Mouse (Mus musculus) heart, postnatal 0 days (tissue): ENCODE data around the gene Ghr.

Experiments used
- CTCF ChIP-seq: IDR thresholded peaks from 2 replicates; pipeline ENCODE4 v1.5.1; 2016; ENCODE audit warnings: antibody characterized with exemption, control low read depth, low read depth
- EP300 ChIP-seq: IDR thresholded peaks from 2 replicates; pipeline ENCODE4 v1.6.1; 2016; ENCODE audit warnings: antibody characterized with exemption, low read depth

GRCm38 (mm10) chr15:3353696-3354095 lies 229.6 kb downstream of the Ghr start:
- no peak for TF ChIP-seq CTCF
- TF ChIP-seq EP300: no peak
